Mouse (Mus musculus) frontal cortex, postnatal 10 days (tissue): Measurements from ENCODE around the gene Rasal2.

Source experiments
- DNase-seq, 2 experiments: peaks; one replicate each; pipeline ENCODE4 v3.0.0; 2022; ENCODE audit warnings: low spot score in 2 of 2, mixed read lengths in 1 of 2

The Rasal2 gene

DNA sequence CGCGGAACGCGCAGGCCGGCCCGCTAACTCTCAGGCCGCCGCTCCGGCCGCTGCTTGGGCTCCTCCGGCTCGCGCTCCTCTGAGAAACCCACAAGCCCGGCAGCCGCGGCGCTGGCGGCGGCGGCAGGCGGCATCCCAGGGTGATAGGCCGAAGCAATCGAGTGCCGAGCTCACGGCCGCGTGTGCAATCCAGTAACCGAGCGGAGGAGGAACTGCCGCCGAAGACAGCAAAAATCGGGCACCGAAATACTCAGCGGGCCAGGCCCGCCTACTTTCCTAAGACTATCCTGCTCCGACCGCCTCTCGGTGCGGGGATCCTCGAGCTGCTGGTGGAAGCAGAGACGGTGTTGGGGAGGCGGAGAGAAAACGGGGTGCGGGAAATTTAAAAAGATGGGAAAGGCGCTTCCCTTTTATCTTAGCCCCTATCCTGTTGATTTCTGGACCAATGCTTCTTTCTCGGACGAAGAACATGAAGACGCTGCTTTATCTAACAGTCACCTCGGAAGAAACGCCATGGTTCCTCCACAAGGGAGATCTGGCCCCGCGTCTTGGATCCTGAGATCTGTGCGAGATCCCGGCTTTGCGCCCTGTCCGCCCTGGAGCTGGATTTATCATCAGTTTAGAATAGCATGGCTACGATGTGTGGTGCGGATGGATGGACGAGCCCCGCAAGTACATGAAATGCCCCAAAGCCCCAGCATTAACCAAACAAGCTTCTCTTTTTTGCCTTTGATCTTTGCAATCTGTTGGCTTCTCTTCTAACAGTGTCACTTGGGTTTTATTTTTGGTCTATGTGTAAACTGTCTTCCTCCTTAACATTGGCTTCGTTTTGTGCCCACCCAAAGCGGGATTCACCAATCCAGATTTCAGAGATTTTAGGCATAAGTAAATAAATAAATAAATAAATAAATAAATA, at the start of gene Rasal2:
Rasal2 (minus strand) TSS at position 142 of the 916 bp plus-strand sequence.
- DNase-seq = peak; percentile 94

- no peak for DNase-seq
Measured at GRCm38 (mm10) chr1:157461276-157461675, 48.9 kb upstream of the Rasal2 start.

DNA sequence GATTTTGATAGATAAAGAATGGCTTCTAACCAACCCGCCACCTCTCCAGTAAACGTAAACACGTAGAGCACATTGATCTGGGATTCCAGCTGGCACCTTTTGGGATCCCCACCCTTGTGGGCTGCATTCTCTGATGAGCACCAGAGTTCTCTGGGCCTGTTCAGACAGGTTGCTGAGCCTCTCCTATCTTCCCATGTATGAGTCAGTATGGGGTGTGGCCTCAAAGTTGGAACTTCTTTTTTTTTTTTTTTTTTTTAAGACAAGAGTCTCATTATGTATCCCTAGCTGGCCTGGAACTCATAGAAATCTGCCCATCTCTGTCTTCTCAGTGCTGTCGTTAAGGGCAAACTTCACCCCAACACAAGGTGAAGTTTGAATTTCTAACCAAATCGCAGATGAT, 47.5 kb upstream of the Rasal2 start:
- DNase-seq = no peak

DNA sequence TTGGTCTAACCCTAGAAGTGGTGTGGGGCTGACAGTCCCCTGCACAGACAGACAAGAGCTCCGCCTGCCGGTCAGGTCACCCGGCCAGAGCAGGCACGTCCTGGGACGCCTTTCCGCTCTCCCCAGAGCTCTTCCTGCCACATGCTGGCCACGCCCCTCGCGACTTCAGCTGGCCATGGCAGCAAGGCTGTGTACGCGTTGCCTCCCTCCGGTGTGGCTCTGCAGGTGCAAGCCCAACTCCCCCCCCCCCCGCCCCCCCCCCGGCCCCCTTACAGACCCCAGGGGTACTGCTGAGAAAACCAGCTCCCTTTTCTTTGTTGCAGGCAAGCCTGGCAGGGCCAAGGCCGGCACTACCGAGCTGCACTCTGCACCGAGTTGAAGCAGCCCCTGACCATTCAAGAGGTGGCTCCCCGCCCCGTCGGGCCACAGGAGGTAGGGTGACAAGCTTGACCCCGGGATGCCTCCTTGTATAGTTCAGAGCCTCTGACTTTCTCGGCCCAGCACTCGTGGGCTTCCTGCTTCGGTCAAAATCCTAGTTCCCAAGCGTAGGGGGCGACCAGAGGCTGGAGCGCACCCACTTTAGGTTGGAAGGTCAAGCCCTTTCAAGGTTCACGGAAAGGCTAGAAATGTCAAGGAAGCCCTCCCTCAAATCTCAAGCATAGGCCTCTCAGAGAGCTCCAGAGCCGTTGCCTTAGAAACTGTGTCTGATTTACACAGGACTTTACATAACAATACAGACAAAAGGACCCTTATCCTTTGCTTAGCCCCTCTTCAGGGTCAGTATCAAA, 46.2 kb upstream of the Rasal2 start, which contains the start of gene Cryzl2:
Cryzl2 (plus strand) TSS at position 157 of the 788 bp plus-strand sequence.
- peak in 1 of 2 experiments; percentile 49 for DNase-seq

DNA sequence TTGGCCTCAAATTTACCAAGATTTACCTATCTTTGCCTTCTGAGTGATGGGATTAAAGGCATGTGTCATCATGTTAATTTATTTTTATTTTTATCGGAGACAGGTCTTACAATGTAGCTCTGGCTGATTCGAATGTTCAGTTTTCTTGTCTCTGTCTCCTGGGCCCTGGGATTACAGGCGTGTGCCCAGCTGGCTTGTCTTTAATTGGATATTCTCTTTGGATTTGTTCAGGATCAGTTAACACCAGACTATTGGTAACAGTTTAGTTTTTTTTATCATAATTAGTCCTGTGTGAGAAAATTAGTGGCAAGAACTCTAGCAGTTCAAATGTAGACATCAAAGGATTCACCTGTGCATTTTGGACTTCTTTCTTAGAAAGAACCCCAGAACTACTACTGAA, 45.4 kb upstream of the Rasal2 start:
- DNase-seq = no peak

DNA sequence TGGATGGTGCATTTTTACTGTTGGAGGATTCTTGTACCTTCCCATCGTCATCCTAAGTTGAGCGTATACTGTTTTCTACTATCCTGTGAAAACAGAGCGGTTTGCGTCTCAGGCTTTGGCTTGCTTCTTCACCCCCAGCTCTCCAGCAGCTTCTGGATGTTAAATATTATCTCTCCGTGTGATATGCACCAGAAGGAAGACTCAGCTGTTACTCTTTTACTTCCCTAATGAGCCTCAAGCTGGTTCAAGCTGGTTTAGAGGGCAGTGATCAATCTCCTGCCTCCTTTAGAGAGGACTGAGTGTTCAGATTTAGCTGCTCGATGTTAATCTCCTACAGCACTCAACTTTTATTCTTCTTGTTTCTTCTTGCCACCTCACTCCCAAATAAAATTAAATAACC, 42.5 kb upstream of the Rasal2 start:
- DNase-seq = no peak

DNA sequence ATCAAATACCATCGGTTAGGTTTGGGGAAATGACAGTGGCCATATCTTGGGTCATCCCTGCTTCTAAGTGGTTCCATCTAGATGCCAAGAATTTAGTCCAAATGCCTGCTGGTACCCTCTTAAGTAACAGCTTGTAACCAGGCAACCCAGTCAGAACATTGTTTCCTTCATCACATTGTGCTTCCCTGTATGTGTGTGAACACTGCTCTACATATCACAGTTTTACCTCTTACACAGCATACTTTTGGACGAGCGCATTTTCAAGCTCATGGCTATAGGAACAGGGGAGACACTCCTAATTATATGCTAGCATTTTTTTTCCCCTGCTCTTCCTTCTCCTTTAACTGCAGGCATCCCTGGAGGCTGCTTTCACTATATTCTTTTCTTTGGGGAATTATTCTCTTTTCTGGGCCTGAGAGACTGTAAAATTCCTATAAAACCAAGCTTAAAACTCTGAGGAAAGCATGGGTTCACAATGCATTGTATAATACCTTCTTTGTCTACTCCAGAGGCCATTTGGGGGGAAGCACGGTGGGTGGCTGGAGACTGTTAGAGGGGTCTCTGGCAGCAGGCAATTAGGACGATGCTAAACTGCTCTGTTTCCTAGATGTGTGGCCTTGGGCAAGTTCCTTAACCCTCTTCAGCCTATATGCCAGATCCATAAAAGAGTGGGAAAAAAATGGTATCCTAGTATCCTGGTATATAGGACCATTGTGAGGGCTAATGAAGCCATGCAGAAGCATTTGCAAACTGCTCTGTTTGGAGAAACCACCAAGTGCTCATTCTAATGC, 40.6 kb upstream of the Rasal2 start:
- no peak for DNase-seq

- DNase-seq = no peak
Measured at GRCm38 (mm10) chr1:157452284-157452683, 39.9 kb upstream of the Rasal2 start.

GRCm38 (mm10) chr1:157449981-157450636, 37.7 kb upstream of the Rasal2 start:
- DNase-seq = no peak

GRCm38 (mm10) chr1:157449532-157449931, 37.1 kb upstream of the Rasal2 start:
- no peak for DNase-seq

- DNase-seq = no peak
Measured at GRCm38 (mm10) chr1:157448805-157449188, 36.4 kb upstream of the Rasal2 start.

- no peak for DNase-seq
Measured at GRCm38 (mm10) chr1:157448164-157448804, 35.9 kb upstream of the Rasal2 start.

GRCm38 (mm10) chr1:157447142-157447541, 34.7 kb upstream of the Rasal2 start:
- no peak for DNase-seq

- DNase-seq = peak; percentile 51 to 65
Measured at GRCm38 (mm10) chr1:157446325-157446724, 33.9 kb upstream of the Rasal2 start.

GRCm38 (mm10) chr1:157445398-157445910, 33.1 kb upstream of the Rasal2 start:
- no peak for DNase-seq

DNA sequence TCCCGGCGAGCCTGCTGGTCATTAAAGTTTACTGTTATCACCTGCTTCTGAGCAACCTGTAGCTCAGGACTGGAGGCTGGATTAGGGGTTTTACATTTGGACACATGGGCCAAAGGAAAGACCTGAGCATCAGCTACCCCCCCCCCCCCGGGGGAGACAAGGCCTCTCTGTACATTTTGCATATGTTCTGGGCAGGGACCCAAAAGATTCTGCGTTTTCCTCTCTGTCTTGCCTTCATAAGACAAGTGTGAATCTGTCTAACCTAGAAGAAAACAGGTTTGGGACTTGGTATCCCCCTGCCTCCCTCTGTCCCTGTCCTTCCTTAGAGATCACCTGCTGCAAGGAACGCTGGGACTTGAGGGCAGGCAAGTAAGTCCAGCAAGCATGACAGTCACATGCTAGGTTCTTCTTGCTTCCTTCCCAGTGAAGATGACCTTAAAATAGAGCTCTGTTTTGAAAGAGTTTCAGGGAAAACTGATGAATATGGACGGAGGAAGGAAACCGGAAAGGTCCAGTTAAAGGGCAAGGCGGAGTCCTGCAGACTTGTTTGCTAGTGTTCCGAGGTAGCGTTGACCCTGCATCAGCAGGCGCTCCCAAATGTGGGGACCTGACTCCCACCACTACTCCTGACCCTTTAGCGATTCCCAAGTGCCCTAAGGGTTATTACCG, 32.4 kb upstream of the Rasal2 start:
- no peak for DNase-seq

GRCm38 (mm10) chr1:157443723-157444561, 31.5 kb upstream of the Rasal2 start:
- DNase-seq = no peak

- no peak for DNase-seq
Measured at GRCm38 (mm10) chr1:157443026-157443722, 30.8 kb upstream of the Rasal2 start.
